In the genomic region with DNA sequence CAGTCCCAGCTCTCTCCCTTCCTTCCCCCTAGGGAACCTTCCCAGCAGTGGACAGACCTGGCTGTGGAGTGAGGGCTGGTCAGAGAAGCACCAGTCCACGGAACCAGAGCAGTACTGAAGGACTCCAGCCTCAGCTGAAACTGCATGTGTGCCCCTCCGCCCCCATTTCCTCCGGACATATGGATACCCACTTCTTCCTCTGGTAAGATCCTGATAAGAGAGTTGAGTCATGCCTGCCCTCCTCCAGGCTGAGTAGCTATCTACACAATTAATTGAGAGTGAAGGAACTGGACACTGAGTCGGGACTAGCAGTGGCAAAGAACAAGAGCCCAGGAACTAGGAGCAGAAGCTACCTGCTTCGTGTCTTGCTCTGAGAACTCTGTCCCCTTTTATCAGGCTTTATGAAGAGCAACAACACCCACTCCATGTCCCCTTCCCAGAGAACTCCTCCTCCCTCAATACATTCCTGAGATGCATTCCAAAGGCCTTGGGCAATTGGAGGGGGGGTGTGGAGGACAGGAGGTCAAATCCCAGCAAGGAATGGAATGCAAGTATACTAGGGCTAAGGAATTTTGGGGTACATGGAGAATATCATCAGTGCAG, we compare ENCODE assay signal across 8 mouse cellular contexts. TPM values are rescaled to one million over a fixed set of nuclear protein-coding genes. Genes with fewer than 3 reads are reported as not detected.
A peak's percentile ranks its signal among the peaks of the same experiment; 100 is the strongest.
DNase-seq lines count a peak whose midpoint lies in the region; ATAC-seq and TF ChIP-seq lines count a peak whose summit lies in the region.

No protein-coding gene starts in this region.

- H3K36me3 ChIP-seq in spleen, adult 2 months (ENCODE audit: control insufficient read depth, insufficient read depth, low read length) = peaks cover 32% of the 10 kb centered on the region
- H3K36me3 ChIP-seq in embryonic facial prominence, embryonic 14.5 days (ENCODE audit: control insufficient read depth, insufficient read depth, low read length) = peaks cover 36% of the 10 kb centered on the region
- peaks cover 36% of the 10 kb centered on the region for H3K36me3 ChIP-seq in kidney, embryonic 16.5 days (ENCODE audit: insufficient read depth, low read length)

- WGBS in spleen, adult 2 months = 18% methylated on average over 5 of the region's 5 CpGs
- 26% methylated on average over 5 of the region's 5 CpGs for WGBS in embryonic facial prominence, embryonic 14.5 days
- WGBS in kidney, embryonic 16.5 days = 32% methylated on average over 5 of the region's 5 CpGs

- no peak for DNase-seq in spleen, adult 2 months (ENCODE audit: low read depth in 1 of 2, low spot score in 2 of 2)
- no peak for DNase-seq in spleen, postnatal 14 days (ENCODE audit: low spot score in 2 of 2)
- DNase-seq in embryonic facial prominence, embryonic 14.5 days (ENCODE audit: low spot score) = peak; percentile 67
- DNase-seq in lung, postnatal 4 days = peak; percentile 43 to 75
- DNase-seq in adrenal gland, adult 18-20 months (ENCODE audit: low spot score in 2 of 2) = no peak
- no peak for DNase-seq in left cerebral cortex, adult 8-10 months (ENCODE audit: low spot score in 2 of 2)
- no peak for DNase-seq in layer of hippocampus, adult 18-20 months (ENCODE audit: low spot score in 2 of 2)

- peak overlapping the region; percentile 58 for H3K9ac ChIP-seq in embryonic facial prominence, embryonic 14.5 days (ENCODE audit: low read depth, low read length)
- H3K9ac ChIP-seq in kidney, embryonic 16.5 days (replicated peaks; ENCODE audit: low read length) = peak overlapping the region; percentile 57

- H3K4me2 ChIP-seq in embryonic facial prominence, embryonic 14.5 days (ENCODE audit: low read depth, low read length) = peak overlapping the region; percentile 88
- peak overlapping the region; percentile 73 for H3K4me2 ChIP-seq in kidney, embryonic 16.5 days (replicated peaks; ENCODE audit: low read depth, low read length)

- peaks cover 22% of the 10 kb centered on the region; the same call in 1 of the 2 replicates for H3K4me1 ChIP-seq in spleen, adult 2 months (ENCODE audit: control insufficient read depth, insufficient read depth, insufficient read length)
- H3K4me1 ChIP-seq in embryonic facial prominence, embryonic 14.5 days (ENCODE audit: control insufficient read depth, insufficient read depth, low read length) = peaks cover 34% of the 10 kb centered on the region
- H3K4me1 ChIP-seq in kidney, embryonic 16.5 days (ENCODE audit: insufficient read depth, low read length) = peaks cover 44% of the 10 kb centered on the region

- H3K9me3 ChIP-seq in embryonic facial prominence, embryonic 14.5 days (ENCODE audit: control insufficient read depth, low read length) = no peaks in the 10 kb centered on the region
- H3K9me3 ChIP-seq in kidney, embryonic 16.5 days (ENCODE audit: low read length) = no peaks in the 10 kb centered on the region

- H3K4me3 ChIP-seq in spleen, adult 2 months (ENCODE audit: extremely low read depth, insufficient read depth, insufficient read length) = peak overlapping the region; percentile 7; the same call in 1 of the 2 replicates
- peak overlapping the region; percentile 23 for H3K4me3 ChIP-seq in embryonic facial prominence, embryonic 14.5 days (ENCODE audit: low read depth, low read length)
- H3K4me3 ChIP-seq in kidney, embryonic 16.5 days (ENCODE audit: low read length) = peak overlapping the region; percentile 82

- H3K27me3 ChIP-seq in spleen, adult 2 months (ENCODE audit: control insufficient read depth, insufficient read depth, low read length) = no peaks in the 10 kb centered on the region
- no peaks in the 10 kb centered on the region for H3K27me3 ChIP-seq in embryonic facial prominence, embryonic 14.5 days (replicated peaks; ENCODE audit: control insufficient read depth, insufficient read depth, low read length)
- no peaks in the 10 kb centered on the region for H3K27me3 ChIP-seq in kidney, embryonic 16.5 days (ENCODE audit: insufficient read depth, low read length)

- ATAC-seq in embryonic facial prominence, embryonic 14.5 days (ENCODE audit: low read depth) = no peak
- ATAC-seq in kidney, embryonic 16.5 days (ENCODE audit: low FRiP score, low TSS enrichment) = peak; percentile 36

- peak overlapping the region; percentile 77 for H3K27ac ChIP-seq in spleen, adult 2 months (ENCODE audit: insufficient read depth, low read length)
- peak overlapping the region; percentile 83 for H3K27ac ChIP-seq in embryonic facial prominence, embryonic 14.5 days (replicated peaks; ENCODE audit: low read depth, low read length)
- H3K27ac ChIP-seq in kidney, embryonic 16.5 days (ENCODE audit: low read length) = peak overlapping the region; percentile 93

- no peak for TF ChIP-seq POLR2A in spleen, adult 2 months (IDR thresholded peaks at IDR 0.05; ENCODE audit: low read depth, low read length)

- TF ChIP-seq CTCF in spleen, adult 2 months (IDR thresholded peaks at IDR 0.05; ENCODE audit: extremely low read depth, insufficient read depth, insufficient read length, insufficient replicate concordance) = no peak

RNA-seq across cellular contexts. Expression of a gene that starts 4.0 kb away (rescaled TPM):
- 48.8 and 54.0 TPM in 2 replicates for polyA plus RNA-seq in spleen, adult 2 months (2012; rRNA removed)
- 79.6 and 83.0 TPM in 2 replicates for polyA plus RNA-seq in embryonic facial prominence, embryonic 14.5 days (2014; fragmentation: Nextera tagmentation; extraction: Ambion mirVana)
- polyA plus RNA-seq in kidney, embryonic 16.5 days (2015; fragmentation: Nextera tagmentation; extraction: Ambion mirVana) = 80.2 and 83.0 TPM in 2 replicates
- total RNA-seq in adrenal gland, adult 18-20 months (2021) = 100 to 1,000 TPM in 1 of 2 experiments, 10 to 100 TPM in 1; 95.8 to 144 TPM
- total RNA-seq in left cerebral cortex, adult 8-10 months (2022) = 10 to 100 TPM; 68.2 to 77.9 (median 73.6) TPM
- 10 to 100 TPM; 67.4 to 74.5 TPM for total RNA-seq in layer of hippocampus, adult 18-20 months (2021)

RNA-seq across cellular contexts. Expression of a gene that starts 4.4 kb away (rescaled TPM):
- polyA plus RNA-seq in spleen, adult 2 months (2012; rRNA removed) = 163 and 208 TPM in 2 replicates
- polyA plus RNA-seq in embryonic facial prominence, embryonic 14.5 days (2014; fragmentation: Nextera tagmentation; extraction: Ambion mirVana) = 67.8 and 70.2 TPM in 2 replicates
- polyA plus RNA-seq in kidney, embryonic 16.5 days (2015; fragmentation: Nextera tagmentation; extraction: Ambion mirVana) = 66.5 and 69.1 TPM in 2 replicates
- 100 to 1,000 TPM; 167 to 208 TPM for total RNA-seq in adrenal gland, adult 18-20 months (2021)
- total RNA-seq in left cerebral cortex, adult 8-10 months (2022) = 10 to 100 TPM; 38.8 to 55.7 (median 46.1) TPM
- 10 to 100 TPM; 35.8 to 42.1 TPM for total RNA-seq in layer of hippocampus, adult 18-20 months (2021)

RNA-seq across cellular contexts. Expression of a gene that starts 20.4 kb away (rescaled TPM):
- 42.4 and 44.3 TPM in 2 replicates for polyA plus RNA-seq in spleen, adult 2 months (2012; rRNA removed)
- 25.1 and 25.7 TPM in 2 replicates for polyA plus RNA-seq in embryonic facial prominence, embryonic 14.5 days (2014; fragmentation: Nextera tagmentation; extraction: Ambion mirVana)
- 32.3 and 33.0 TPM in 2 replicates for polyA plus RNA-seq in kidney, embryonic 16.5 days (2015; fragmentation: Nextera tagmentation; extraction: Ambion mirVana)
- total RNA-seq in adrenal gland, adult 18-20 months (2021) = 10 to 100 TPM; 40.7 to 48.7 TPM
- total RNA-seq in left cerebral cortex, adult 8-10 months (2022) = 10 to 100 TPM; 47.0 to 60.5 (median 49.8) TPM
- total RNA-seq in layer of hippocampus, adult 18-20 months (2021) = 10 to 100 TPM; 43.6 to 48.0 TPM

RNA-seq across cellular contexts. Expression of a gene that starts 20.5 kb away (rescaled TPM):
- 28.8 and 34.2 TPM in 2 replicates for polyA plus RNA-seq in spleen, adult 2 months (2012; rRNA removed)
- 15.1 and 19.1 TPM in 2 replicates for polyA plus RNA-seq in embryonic facial prominence, embryonic 14.5 days (2014; fragmentation: Nextera tagmentation; extraction: Ambion mirVana)
- 25.8 and 26.3 TPM in 2 replicates for polyA plus RNA-seq in kidney, embryonic 16.5 days (2015; fragmentation: Nextera tagmentation; extraction: Ambion mirVana)
- total RNA-seq in adrenal gland, adult 18-20 months (2021) = 1 to 10 TPM; 8.2 to 8.3 TPM
- total RNA-seq in left cerebral cortex, adult 8-10 months (2022) = 10 to 100 TPM; 62.1 to 69.7 (median 65.6) TPM
- 10 to 100 TPM; 58.8 to 65.2 TPM for total RNA-seq in layer of hippocampus, adult 18-20 months (2021)

RNA-seq across cellular contexts. Expression of a gene that starts 26.2 kb away (rescaled TPM):
- 0.23 and 0.26 TPM in 2 replicates for polyA plus RNA-seq in spleen, adult 2 months (2012; rRNA removed)
- polyA plus RNA-seq in embryonic facial prominence, embryonic 14.5 days (2014; fragmentation: Nextera tagmentation; extraction: Ambion mirVana) = 1.3 and 1.5 TPM in 2 replicates
- polyA plus RNA-seq in kidney, embryonic 16.5 days (2015; fragmentation: Nextera tagmentation; extraction: Ambion mirVana) = 0.89 and 3.1 TPM in 2 replicates
- under 1 TPM; 0.70 to 0.73 TPM for total RNA-seq in adrenal gland, adult 18-20 months (2021)
- 1 to 10 TPM in 1 of 4 experiments, not detected in 3; 1.1 TPM for total RNA-seq in left cerebral cortex, adult 8-10 months (2022)
- not detected for total RNA-seq in layer of hippocampus, adult 18-20 months (2021)

Comparison
In these comparisons a context has a peak if more than half of its experiments do, and no peak if none do; other contexts are left out.
1. DNase-seq: peak in embryonic facial prominence, embryonic 14.5 days (single experiment) and lung, postnatal 4 days (2 of 2); none in spleen, adult 2 months (0 of 2), spleen, postnatal 14 days (0 of 2), adrenal gland, adult 18-20 months (0 of 2), left cerebral cortex, adult 8-10 months (0 of 2) and layer of hippocampus, adult 18-20 months (0 of 2).
2. H3K4me3 ChIP-seq: peak in every context shown above with its lines; median percentile 82 in kidney, embryonic 16.5 days; 23 in embryonic facial prominence, embryonic 14.5 days; 7 in spleen, adult 2 months.
3. Peak in every context shown above with its lines, with median percentiles within 50 percentile points of each other: H3K27ac ChIP-seq.